Mouse (Mus musculus): Measurements from ENCODE around the gene Trmt13. TPM values are rescaled to one million over a fixed set of nuclear protein-coding genes. Genes with fewer than 3 reads are reported as not detected.
"Not testable (repeated sequence)": the region's sequence is repeated elsewhere in the genome, so short reads cannot be mapped to it uniquely, and the experiment has no call there.

Trmt13 gene
- total RNA-seq (2021), result 1 to 10 TPM; 6.9 to 9.3 TPM
- long read RNA-seq, experiment 1, partial matches to known transcripts, result 3 of 6 reads
- long read RNA-seq, experiment 1, other reads (novel, unspliced or antisense), result 3 of 6 reads
- long read RNA-seq, experiment 2, partial matches to known transcripts, result 0 of 2 reads
- long read RNA-seq, experiment 2, other reads (novel, unspliced or antisense), result 2 of 2 reads

- DNase-seq, result no peak
Observed at GRCm38 (mm10) chr3:116614295-116614892, at the start of gene Trmt13. Gene Trmt13, minus strand, starts transcription at chr3:116614587.

GRCm38 (mm10) chr3:116662463-116662863 is 48.1 kb upstream of the Trmt13 start, which contains the start of gene Mfsd14a:
Gene Mfsd14a, minus strand, starts transcription at chr3:116662677.
- peak; percentile 100 for DNase-seq

- DNase-seq, result peak; percentile 57
Observed at GRCm38 (mm10) chr3:116661870-116662414, 47.6 kb upstream of the Trmt13 start.

- DNase-seq, result no peak
Observed at GRCm38 (mm10) chr3:116661288-116661869, 47.0 kb upstream of the Trmt13 start.

- DNase-seq, result no peak
Observed at GRCm38 (mm10) chr3:116659856-116660430, 45.6 kb upstream of the Trmt13 start.

GRCm38 (mm10) chr3:116658928-116659565 is 44.7 kb upstream of the Trmt13 start:
- DNase-seq, result no peak

GRCm38 (mm10) chr3:116656184-116656965 is 42.0 kb upstream of the Trmt13 start:
- no peak for DNase-seq

- DNase-seq, result not testable (repeated sequence)
Observed at GRCm38 (mm10) chr3:116654051-116654450, 39.7 kb upstream of the Trmt13 start.

- no peak for DNase-seq
Observed at GRCm38 (mm10) chr3:116653278-116653945, 39.0 kb upstream of the Trmt13 start.

GRCm38 (mm10) chr3:116652033-116652446 is 37.7 kb upstream of the Trmt13 start:
- DNase-seq, result no peak

- no peak for DNase-seq
Observed at GRCm38 (mm10) chr3:116650698-116651097, 36.3 kb upstream of the Trmt13 start.

GRCm38 (mm10) chr3:116648805-116649204 is 34.4 kb upstream of the Trmt13 start:
- no peak for DNase-seq

GRCm38 (mm10) chr3:116646387-116646786 is 32.0 kb upstream of the Trmt13 start:
- DNase-seq, result no peak

GRCm38 (mm10) chr3:116642373-116642772 is 28.0 kb upstream of the Trmt13 start:
- no peak for DNase-seq

GRCm38 (mm10) chr3:116641811-116642371 is 27.5 kb upstream of the Trmt13 start:
- no peak for DNase-seq

- no peak for DNase-seq
Observed at GRCm38 (mm10) chr3:116640024-116640423, 25.6 kb upstream of the Trmt13 start.

- no peak for DNase-seq
Observed at GRCm38 (mm10) chr3:116638572-116638971, 24.2 kb upstream of the Trmt13 start.

GRCm38 (mm10) chr3:116637693-116638476 is 23.5 kb upstream of the Trmt13 start:
- no peak for DNase-seq

- DNase-seq, result no peak
Observed at GRCm38 (mm10) chr3:116635799-116636198, 21.4 kb upstream of the Trmt13 start.

GRCm38 (mm10) chr3:116634853-116635252 is 20.5 kb upstream of the Trmt13 start:
- DNase-seq, result no peak

Data from gastrocnemius, postnatal 10 days (tissue).